Mouse (Mus musculus) 3134 (cell line): ENCODE data around the gene Lenep.
"Not testable (repeated sequence)": the region's sequence is repeated elsewhere in the genome, so short reads cannot be mapped to it uniquely, and the experiment has no call there.

Experiments
- DNase-seq: peaks from one replicate; pipeline ENCODE4 v3.0.0-alpha.2; 2011; ENCODE audit warnings: low spot score; ENCODE audit not compliant: insufficient read length; ENCODE audit errors: extremely low read depth

Lenep gene

GRCm38 (mm10) chr3:89402693-89403092 is at the start of gene Lenep:
Gene Lenep (minus strand): TSS chr3:89402793.
- DNase-seq, result no peak

- no peak for DNase-seq
Observed at GRCm38 (mm10) chr3:89451916-89452315, 49.3 kb upstream of the Lenep start.

- DNase-seq, result peak; percentile 59
Observed at GRCm38 (mm10) chr3:89449541-89449940, 46.9 kb upstream of the Lenep start.

- DNase-seq, result no peak
Observed at GRCm38 (mm10) chr3:89448720-89449537, 46.3 kb upstream of the Lenep start.

GRCm38 (mm10) chr3:89440691-89441090 is 38.1 kb upstream of the Lenep start:
- no peak for DNase-seq

GRCm38 (mm10) chr3:89437269-89437668 is 34.7 kb upstream of the Lenep start:
- no peak for DNase-seq

GRCm38 (mm10) chr3:89436176-89437113 is 33.9 kb upstream of the Lenep start, which contains the start of gene Pbxip1:
Gene Pbxip1 (plus strand): TSS chr3:89436706.
- peak; percentile 65 for DNase-seq

- DNase-seq, result no peak
Observed at GRCm38 (mm10) chr3:89435041-89435440, 32.4 kb upstream of the Lenep start.

- no peak for DNase-seq
Observed at GRCm38 (mm10) chr3:89434532-89434931, 31.9 kb upstream of the Lenep start.

- no peak for DNase-seq
Observed at GRCm38 (mm10) chr3:89432606-89433005, 30.0 kb upstream of the Lenep start.

GRCm38 (mm10) chr3:89430171-89431159 is 27.9 kb upstream of the Lenep start, which contains the start of gene Pygo2:
Gene Pygo2 (plus strand): TSS chr3:89430214.
- peak; percentile 99 for DNase-seq

- DNase-seq, result not testable (repeated sequence)
Observed at GRCm38 (mm10) chr3:89429021-89429420, 26.4 kb upstream of the Lenep start.

GRCm38 (mm10) chr3:89425876-89426275 is 23.3 kb upstream of the Lenep start:
- no peak for DNase-seq

- no peak for DNase-seq
Observed at GRCm38 (mm10) chr3:89425141-89425525, 22.5 kb upstream of the Lenep start.

GRCm38 (mm10) chr3:89424416-89425140 is 22.0 kb upstream of the Lenep start:
- DNase-seq, result no peak

GRCm38 (mm10) chr3:89422556-89423205 is 20.1 kb upstream of the Lenep start:
- no peak for DNase-seq

- DNase-seq, result no peak
Observed at GRCm38 (mm10) chr3:89421810-89422473, 19.3 kb upstream of the Lenep start.

- peak; percentile 82 for DNase-seq
Observed at GRCm38 (mm10) chr3:89421002-89421774, 18.6 kb upstream of the Lenep start.
